Mouse (Mus musculus) thymus, adult 18-20 months (tissue): ENCODE results near the gene Peli1.

Experiments used
- DNase-seq, 2 experiments: peaks; one replicate each; pipeline ENCODE4 v3.0.0; 2022; ENCODE audit warnings: mixed read lengths in 2 of 2

Peli1 gene

GRCm38 (mm10) chr11:21091067-21091427, at the start of gene Peli1:
Gene Peli1, plus strand, starts transcription at chr11:21091291.
- DNase-seq: peak; percentile 94 to 95

- no peak for DNase-seq
Observed at GRCm38 (mm10) chr11:21042590-21042989, 48.5 kb upstream of the Peli1 start.

GRCm38 (mm10) chr11:21046188-21046587, 44.9 kb upstream of the Peli1 start:
- no peak for DNase-seq

GRCm38 (mm10) chr11:21047921-21048320, 43.2 kb upstream of the Peli1 start:
- no peak for DNase-seq

GRCm38 (mm10) chr11:21051716-21052115, 39.4 kb upstream of the Peli1 start:
- DNase-seq: no peak

GRCm38 (mm10) chr11:21054587-21054986, 36.5 kb upstream of the Peli1 start:
- no peak for DNase-seq

GRCm38 (mm10) chr11:21056109-21056850, 34.8 kb upstream of the Peli1 start:
- no peak for DNase-seq

GRCm38 (mm10) chr11:21057511-21058414, 33.3 kb upstream of the Peli1 start:
- no peak for DNase-seq

GRCm38 (mm10) chr11:21058415-21058781, 32.7 kb upstream of the Peli1 start:
- no peak for DNase-seq

- DNase-seq: no peak
Observed at GRCm38 (mm10) chr11:21060386-21061074, 30.6 kb upstream of the Peli1 start.

- DNase-seq: no peak
Observed at GRCm38 (mm10) chr11:21061075-21061403, 30.1 kb upstream of the Peli1 start.

- DNase-seq: no peak
Observed at GRCm38 (mm10) chr11:21061431-21061830, 29.7 kb upstream of the Peli1 start.

- DNase-seq: no peak
Observed at GRCm38 (mm10) chr11:21062071-21062470, 29.0 kb upstream of the Peli1 start.

- no peak for DNase-seq
Observed at GRCm38 (mm10) chr11:21063271-21063670, 27.8 kb upstream of the Peli1 start.

- DNase-seq: no peak
Observed at GRCm38 (mm10) chr11:21079400-21079799, 11.7 kb upstream of the Peli1 start.

- no peak for DNase-seq
Observed at GRCm38 (mm10) chr11:21079851-21080362, 11.2 kb upstream of the Peli1 start.

GRCm38 (mm10) chr11:21081169-21081568, 9.9 kb upstream of the Peli1 start:
- DNase-seq: no peak

- no peak for DNase-seq
Observed at GRCm38 (mm10) chr11:21082711-21083110, 8.4 kb upstream of the Peli1 start.

GRCm38 (mm10) chr11:21088356-21088755, 2.7 kb upstream of the Peli1 start:
- no peak for DNase-seq

GRCm38 (mm10) chr11:21089571-21089970, 1.5 kb upstream of the Peli1 start:
- no peak for DNase-seq

- peak; percentile 59 to 60 for DNase-seq
Observed at GRCm38 (mm10) chr11:21091428-21092405, 626 bp downstream of the Peli1 start.

GRCm38 (mm10) chr11:21092621-21093020, 1.5 kb downstream of the Peli1 start:
- no peak for DNase-seq
